Mouse (Mus musculus) liver, embryonic 14.5 days (tissue): ENCODE measurements around the gene Ppm1g. TPM values are rescaled to one million over a fixed set of nuclear protein-coding genes. Genes with fewer than 3 reads are reported as not detected.

ENCODE experiments used
- ATAC-seq: fragments of 200-750 bp; cut with Nextera tagmentation; 2 replicates; pipeline ENCODE4 v1.8.0; 2017; ENCODE audit warnings: moderate number of reproducible peaks, mild to moderate bottlenecking, moderate library complexity; ENCODE audit not compliant: insufficient read depth
- DNase-seq, 3 experiments: peaks; one replicate each; pipeline ENCODE4 v3.0.0-alpha.2; 2012 to 2013; ENCODE audit warnings: low read depth in 3 of 3, low spot score in 3 of 3
- H3K27ac ChIP-seq: fragments of 300-500 bp; sonication (generic); 2 replicates; pipeline ENCODE4 v1.5.1; 2014; ENCODE audit warnings: moderate library complexity, mild to moderate bottlenecking, control low read depth, inconsistent platforms
- H3K27me3 ChIP-seq: fragments of 300-500 bp; sonication (generic); 2 replicates; pipeline ENCODE4 v1.6.1; 2014; ENCODE audit warnings: mild to moderate bottlenecking, low read length, moderate library complexity; ENCODE audit not compliant: control insufficient read depth, insufficient read depth
- H3K36me3 ChIP-seq: fragments of 300-500 bp; sonication (generic); replicated peaks from 2 replicates; pipeline ENCODE4 v1.6.1; 2014; ENCODE audit warnings: low read depth; ENCODE audit not compliant: control insufficient read depth, insufficient read depth
- H3K4me1 ChIP-seq, 2 experiments: fragments of 200-500 bp in 1 of 2; fragments of 300-500 bp in 1 of 2; sonication (generic) in 1 of 2; replicated peaks; 2 replicates each; pipeline ENCODE4 v1.6.1; 2012 to 2014; ENCODE audit warnings: antibody characterized with exemption in 1 of 2, inconsistent platforms in 1 of 2, low read length in 1 of 2; ENCODE audit not compliant: control insufficient read depth in 2 of 2, insufficient read depth in 2 of 2
- H3K4me2 ChIP-seq: fragments of 300-500 bp; sonication (generic); 2 replicates; pipeline ENCODE4 v1.6.1; 2014; ENCODE audit warnings: low read depth, mild to moderate bottlenecking, control low read depth, moderate library complexity
- H3K4me3 ChIP-seq, 2 experiments: fragments of 200-500 bp in 1 of 2; fragments of 300-500 bp in 1 of 2; sonication (generic) in 1 of 2; 2 replicates each; pipeline ENCODE4 v1.5.1; 2012 to 2014; ENCODE audit warnings: low read depth in 2 of 2, low read length in 2 of 2, mild to moderate bottlenecking in 2 of 2, control low read depth in 1 of 2, inconsistent platforms in 1 of 2, moderate library complexity in 1 of 2; ENCODE audit not compliant: insufficient read depth in 1 of 2
- H3K9ac ChIP-seq: fragments of 300-500 bp; sonication (generic); replicated peaks from 2 replicates; pipeline ENCODE4 v1.6.1; 2014; ENCODE audit warnings: mild to moderate bottlenecking, control low read depth, moderate library complexity
- H3K9me3 ChIP-seq: fragments of 300-500 bp; sonication (generic); 2 replicates; pipeline ENCODE4 v1.6.1; 2016; ENCODE audit warnings: low read length, mixed read lengths; ENCODE audit not compliant: control insufficient read depth
- CTCF ChIP-seq: IDR thresholded peaks from 2 replicates; pipeline ENCODE4 v1.5.1; 2016; ENCODE audit warnings: antibody characterized with exemption, low read depth, control low read depth
- EP300 ChIP-seq: IDR thresholded peaks from 2 replicates; pipeline ENCODE4 v1.6.1; 2016; ENCODE audit warnings: antibody characterized with exemption, low read depth
- WGBS: fragments of 180-500 bp; shearing (Covaris S2); extraction: QIAGEN DNeasy Blood & Tissue Kit; methylation state at CpG from one replicate; pipeline ENCODE4 v1.1.7; 2014; ENCODE audit not compliant: insufficient replicate concordance; 5-methylcytosine and 5-hydroxymethylcytosine counted together
- polyA plus RNA-seq, 2 experiments: library from polyadenylated mRNA; depleted of rRNA in 1 of 2; stranded (reverse) in 1 of 2; unstranded in 1 of 2; fragments of >200 nt; fragmentation: Nextera tagmentation in 1 of 2; extraction: Ambion mirVana in 1 of 2; gene quantifications; 2 replicates each; pipeline versions ENCODE4 v1.2.1 to v1.2.3; 2012 to 2014

The Ppm1g gene
- polyA plus RNA-seq, 2 experiments: 98.9 to 115 TPM

- H3K4me2 ChIP-seq: peak within 1 kb of the TSS; percentile 95
- WGBS: 0% methylated on average over 92 of the region's 103 CpGs
- H3K27me3 ChIP-seq: no peaks in the 10 kb centered on the region
- H3K9ac ChIP-seq: peak within 1 kb of the TSS; percentile 84
- ATAC-seq (peak; percentile 96), DNase-seq (peak; percentile 89 to 90 (median 90))
- TF ChIP-seq EP300 (no peak), CTCF (0 out of 2 replicates have a peak, but pooled peaks have one; percentile 3)
- H3K4me1 ChIP-seq: peaks cover 5 to 11% of the 10 kb centered on the region in 2 experiments
- peak within 1 kb of the TSS; percentile 89 to 94 for H3K4me3 ChIP-seq
- H3K36me3 ChIP-seq: peaks cover 6% of the 10 kb centered on the region
- no peaks in the 10 kb centered on the region for H3K9me3 ChIP-seq
- H3K27ac ChIP-seq: peak within 1 kb of the TSS; percentile 82
These were observed 20.4 kb upstream of the Ppm1g start, which contains the start of the genes Nrbp1 and Gm9970 for GRCm38 (mm10) chr5:31240637-31241521. Gene Nrbp1, plus strand, starts transcription at chr5:31240864. Gene Gm9970, minus strand, starts transcription at chr5:31241232.

- TF ChIP-seq EP300: no peak
- TF ChIP-seq CTCF: no peak
- ATAC-seq (no peak), DNase-seq (no peak)
- Histone ChIP-seq H3K4me2 (no peak overlapping the region), H3K9me3 (no peaks in the 10 kb centered on the region), H3K27me3 (no peaks in the 10 kb centered on the region), H3K36me3 (no peaks in the 10 kb centered on the region), H3K4me1 (peaks cover under 1 to 1% of the 10 kb centered on the region in 2 experiments; a peak in 3 of 4 replicates), H3K9ac (no peak overlapping the region), H3K4me3 (no peak overlapping the region), H3K27ac (no peak overlapping the region)
- 46% methylated on average over 1 of the region's 1 CpGs for WGBS
These were observed 6.2 kb upstream of the Ppm1g start for GRCm38 (mm10) chr5:31226641-31227040.

GRCm38 (mm10) chr5:31222696-31223095 lies 2.2 kb upstream of the Ppm1g start:
- Histone ChIP-seq H3K27me3 (no peaks in the 10 kb centered on the region), H3K9ac (no peak overlapping the region), H3K4me1 (peaks cover 11 to 14% of the 10 kb centered on the region in 2 experiments), H3K4me2 (no peak overlapping the region), H3K36me3 (no peaks in the 10 kb centered on the region), H3K4me3 (no peak overlapping the region), H3K27ac (no peak overlapping the region), H3K9me3 (no peaks in the 10 kb centered on the region)
- ATAC-seq: no peak
- no peak for TF ChIP-seq EP300
- no peak for TF ChIP-seq CTCF
- 78% methylated on average over 9 of the region's 9 CpGs for WGBS
- DNase-seq: no peak

GRCm38 (mm10) chr5:31221304-31221945 lies 938 bp upstream of the Ppm1g start:
- Histone ChIP-seq H3K27ac (peak overlapping the region; percentile 68), H3K4me3 (peak overlapping the region; percentile 76 to 96), H3K9ac (peak overlapping the region; percentile 65), H3K4me2 (peak overlapping the region; percentile 98), H3K27me3 (no peaks in the 10 kb centered on the region), H3K4me1 (peaks cover 16 to 21% of the 10 kb centered on the region in 2 experiments), H3K9me3 (no peaks in the 10 kb centered on the region), H3K36me3 (peaks cover 2% of the 10 kb centered on the region; the same call in 1 of the 2 replicates)
- TF ChIP-seq EP300 (no peak), CTCF (peak; percentile 77)
- ATAC-seq: 0 out of 2 replicates have a peak, but pooled peaks have one; percentile 17
- peak; percentile 61 to 67 (median 62) for DNase-seq
- 11% methylated on average over 11 of the region's 11 CpGs for WGBS
